Mouse (Mus musculus) limb, embryonic 10.5 days (tissue): ENCODE results near the gene Farp2. TPM values are rescaled to one million over a fixed set of nuclear protein-coding genes. Genes with fewer than 3 reads are reported as not detected.

Experiments
- DNase-seq: peaks from one replicate; pipeline ENCODE4 v3.0.0-alpha.2; 2017; ENCODE audit warnings: low spot score
- H3K27ac ChIP-seq: fragments of 300-500 bp; sonication (generic); 2 replicates; pipeline ENCODE4 v1.5.1; 2016; ENCODE audit warnings: mild to moderate bottlenecking
- H3K27me3 ChIP-seq: fragments of 300-500 bp; sonication (generic); 2 replicates; pipeline ENCODE4 v1.6.1; 2016; ENCODE audit warnings: low read depth, mild to moderate bottlenecking; ENCODE audit not compliant: poor library complexity, severe bottlenecking
- H3K36me3 ChIP-seq: fragments of 300-500 bp; sonication (generic); 2 replicates; pipeline ENCODE4 v1.6.1; 2016; ENCODE audit warnings: mild to moderate bottlenecking, moderate library complexity
- H3K4me1 ChIP-seq: fragments of 300-500 bp; sonication (generic); 2 replicates; pipeline ENCODE4 v1.6.1; 2016
- H3K4me3 ChIP-seq: fragments of 300-500 bp; sonication (generic); 2 replicates; pipeline ENCODE4 v1.5.1; 2016; ENCODE audit warnings: mild to moderate bottlenecking, moderate library complexity
- H3K9me3 ChIP-seq: fragments of 300-500 bp; sonication (generic); replicated peaks from 2 replicates; pipeline ENCODE4 v1.6.1; 2016; ENCODE audit warnings: mild to moderate bottlenecking
- WGBS: fragments of 180-500 bp; shearing (Covaris S2); methylation state at CpG from one replicate; pipeline ENCODE4 v1.1.7; 2016; 5-methylcytosine and 5-hydroxymethylcytosine counted together
- polyA plus RNA-seq: library from polyadenylated mRNA; unstranded; fragments of >200 nt; fragmentation: Nextera tagmentation; extraction: Ambion mirVana; gene quantifications from 2 replicates; pipeline ENCODE4 v1.2.1, GENCODE M21; 2016

Farp2 gene
- polyA plus RNA-seq, 1 experiment from 2014 or later: 8.4 TPM

- H3K27ac ChIP-seq: peak overlapping the region; percentile 87
- DNase-seq: peak; percentile 63
- peaks cover 23% of the 10 kb centered on the region for H3K4me1 ChIP-seq
- H3K27me3 ChIP-seq: no peaks in the 10 kb centered on the region
- no peaks in the 10 kb centered on the region for H3K9me3 ChIP-seq
- H3K36me3 ChIP-seq: peaks cover 39% of the 10 kb centered on the region
- WGBS: 66% methylated on average over 4 of the region's 4 CpGs
- H3K4me3 ChIP-seq: peak overlapping the region; percentile 9; the same call in 1 of the 2 replicates
These were observed 106.3 kb downstream of the Farp2 start for GRCm38 (mm10) chr1:93618059-93618748.

GRCm38 (mm10) chr1:93618948-93619347 lies 107.1 kb downstream of the Farp2 start:
- Histone ChIP-seq H3K9me3 (no peaks in the 10 kb centered on the region), H3K4me3 (no peak overlapping the region), H3K27ac (peak overlapping the region; percentile 87), H3K27me3 (no peaks in the 10 kb centered on the region), H3K36me3 (peaks cover 47% of the 10 kb centered on the region), H3K4me1 (peaks cover 23% of the 10 kb centered on the region)
- WGBS: 80% methylated on average over 5 of the region's 5 CpGs
- DNase-seq: no peak

- DNase-seq: no peak
- Histone ChIP-seq H3K27ac (no peak overlapping the region), H3K36me3 (peaks cover 98% of the 10 kb centered on the region), H3K4me3 (no peak overlapping the region), H3K9me3 (no peaks in the 10 kb centered on the region), H3K27me3 (no peaks in the 10 kb centered on the region), H3K4me1 (peaks cover under 1% of the 10 kb centered on the region; the same call in 1 of the 2 replicates)
- 83% methylated on average over 1 of the region's 1 CpGs for WGBS
These were observed 112.6 kb downstream of the Farp2 start for GRCm38 (mm10) chr1:93624502-93624901.

GRCm38 (mm10) chr1:93630796-93631195 lies 118.9 kb downstream of the Farp2 start:
- Histone ChIP-seq H3K4me1 (peaks cover 20% of the 10 kb centered on the region), H3K27me3 (no peaks in the 10 kb centered on the region), H3K27ac (no peak overlapping the region), H3K4me3 (no peak overlapping the region), H3K9me3 (no peaks in the 10 kb centered on the region), H3K36me3 (peaks cover 70% of the 10 kb centered on the region)
- DNase-seq: no peak
- WGBS: 81% methylated on average over 3 of the region's 3 CpGs

GRCm38 (mm10) chr1:93632723-93633122 lies 120.8 kb downstream of the Farp2 start:
- H3K9me3 ChIP-seq: no peaks in the 10 kb centered on the region
- no peaks in the 10 kb centered on the region for H3K27me3 ChIP-seq
- no peak overlapping the region for H3K27ac ChIP-seq
- H3K4me1 ChIP-seq: peaks cover 26% of the 10 kb centered on the region
- H3K36me3 ChIP-seq: peaks cover 50% of the 10 kb centered on the region
- H3K4me3 ChIP-seq: no peak overlapping the region
- DNase-seq: no peak
- WGBS: 93% methylated on average over 3 of the region's 3 CpGs

- Histone ChIP-seq H3K9me3 (no peaks in the 10 kb centered on the region), H3K36me3 (peaks cover 33% of the 10 kb centered on the region), H3K27ac (peak overlapping the region; percentile 95), H3K4me3 (peak overlapping the region; percentile 80), H3K4me1 (peaks cover 26% of the 10 kb centered on the region), H3K27me3 (no peaks in the 10 kb centered on the region)
- DNase-seq: peak; percentile 37
- WGBS: 14% methylated on average over 6 of the region's 6 CpGs
These were observed 122.6 kb downstream of the Farp2 start for GRCm38 (mm10) chr1:93634481-93634891.

- Histone ChIP-seq H3K27me3 (no peaks in the 10 kb centered on the region), H3K27ac (peak overlapping the region; percentile 95), H3K36me3 (peaks cover 33% of the 10 kb centered on the region), H3K9me3 (no peaks in the 10 kb centered on the region), H3K4me3 (peak overlapping the region; percentile 80), H3K4me1 (peaks cover 26% of the 10 kb centered on the region)
- DNase-seq: no peak
- whole genome bisulfite sequencing: under 1% methylated on average over 58 of the region's 58 CpGs
These were observed 123.3 kb downstream of the Farp2 start for GRCm38 (mm10) chr1:93635091-93635579.

- WGBS: 3% methylated on average over 44 of the region's 44 CpGs
- Histone ChIP-seq H3K27me3 (no peaks in the 10 kb centered on the region), H3K4me1 (peaks cover 26% of the 10 kb centered on the region), H3K36me3 (peaks cover 27% of the 10 kb centered on the region), H3K4me3 (peak overlapping the region; percentile 80), H3K27ac (peak overlapping the region; percentile 95), H3K9me3 (no peaks in the 10 kb centered on the region)
- DNase-seq: peak; percentile 95
These were observed 123.8 kb downstream of the Farp2 start for GRCm38 (mm10) chr1:93635580-93636192.

- no peaks in the 10 kb centered on the region for H3K27me3 ChIP-seq
- H3K4me1 ChIP-seq: peaks cover 26% of the 10 kb centered on the region
- WGBS: 32% methylated on average over 7 of the region's 7 CpGs
- no peaks in the 10 kb centered on the region for H3K9me3 ChIP-seq
- H3K27ac ChIP-seq: peak overlapping the region; percentile 95
- no peak for DNase-seq
- peaks cover 20% of the 10 kb centered on the region for H3K36me3 ChIP-seq
- peak overlapping the region; percentile 80 for H3K4me3 ChIP-seq
These were observed 124.5 kb downstream of the Farp2 start for GRCm38 (mm10) chr1:93636211-93636897.

- WGBS: 89% methylated on average over 2 of the region's 2 CpGs
- H3K36me3 ChIP-seq: no peaks in the 10 kb centered on the region
These were observed 130.1 kb downstream of the Farp2 start for GRCm38 (mm10) chr1:93641978-93642377.

GRCm38 (mm10) chr1:93642692-93643091 lies 130.8 kb downstream of the Farp2 start:
- Histone ChIP-seq H3K27ac (no peak overlapping the region), H3K36me3 (no peaks in the 10 kb centered on the region), H3K4me3 (no peak overlapping the region), H3K27me3 (no peaks in the 10 kb centered on the region), H3K9me3 (no peaks in the 10 kb centered on the region), H3K4me1 (no peaks in the 10 kb centered on the region)
- no peak for DNase-seq
- WGBS: 94% methylated on average over 2 of the region's 2 CpGs

More at GRCm38 (mm10) chr1:93641978-93642377, 130.1 kb downstream of the Farp2 start:
- H3K4me1 ChIP-seq: no peaks in the 10 kb centered on the region
- no peak overlapping the region for H3K4me3 ChIP-seq
- no peak overlapping the region for H3K27ac ChIP-seq
- no peaks in the 10 kb centered on the region for H3K9me3 ChIP-seq
- H3K27me3 ChIP-seq: no peaks in the 10 kb centered on the region
- no peak for DNase-seq

GRCm38 (mm10) chr1:93649604-93650172 lies 137.8 kb downstream of the Farp2 start:
- 83% methylated on average over 5 of the region's 5 CpGs for WGBS
- H3K9me3 ChIP-seq: no peaks in the 10 kb centered on the region

More at GRCm38 (mm10) chr1:93649604-93650172, 137.8 kb downstream of the Farp2 start:
- Histone ChIP-seq H3K27ac (no peak overlapping the region), H3K4me1 (no peaks in the 10 kb centered on the region), H3K4me3 (no peak overlapping the region), H3K36me3 (no peaks in the 10 kb centered on the region), H3K27me3 (no peaks in the 10 kb centered on the region)
- DNase-seq: no peak
